Mouse (Mus musculus): ENCODE measurements around the gene Dnah2. TPM values are rescaled to one million over a fixed set of nuclear protein-coding genes. Genes with fewer than 3 reads are reported as not detected.
"Not testable (repeated sequence)": the region's sequence is repeated elsewhere in the genome, so short reads cannot be mapped to it uniquely, and the experiment has no call there.

Dnah2 gene
- polyA plus RNA-seq, 1 experiment from 2014 or later = 2.7 TPM

DNA sequence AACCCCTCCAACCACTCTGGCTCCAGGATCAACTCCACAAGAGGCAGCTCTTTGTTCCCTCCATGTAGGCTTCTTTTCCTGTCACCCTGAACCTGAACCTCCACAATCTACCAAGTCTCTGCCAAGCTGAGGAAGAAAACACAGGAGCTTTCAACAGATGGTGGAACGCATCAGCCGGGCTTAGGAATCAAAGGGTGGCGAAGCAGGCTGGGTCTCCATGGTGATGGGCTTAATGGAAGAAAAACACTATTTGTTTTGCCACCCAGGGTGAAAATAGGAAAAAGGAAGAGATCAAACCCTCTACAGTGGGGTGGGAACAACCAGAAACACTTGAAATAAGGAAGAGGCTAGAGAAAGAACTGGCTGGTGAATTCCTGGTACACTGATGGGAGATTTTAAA is 5.3 kb downstream of the Dnah2 start:
- no peak overlapping the region for H3K4me3 ChIP-seq
- H3K9ac ChIP-seq (replicated peaks) = 0 out of 2 replicates have a peak overlapping the region, but pooled peaks have one; percentile 35
- 2% methylated on average over 3 of the region's 3 CpGs for WGBS
- no peak for ATAC-seq (replicated peaks)
- H3K27me3 ChIP-seq = no peaks in the 10 kb centered on the region
- peaks cover 56% of the 10 kb centered on the region for H3K4me1 ChIP-seq
- peak overlapping the region; percentile 21 for H3K4me2 ChIP-seq (replicated peaks)
- no peaks in the 10 kb centered on the region for H3K9me3 ChIP-seq
- peak overlapping the region; percentile 93 for H3K27ac ChIP-seq (replicated peaks)
- no peaks in the 10 kb centered on the region for H3K36me3 ChIP-seq

DNA sequence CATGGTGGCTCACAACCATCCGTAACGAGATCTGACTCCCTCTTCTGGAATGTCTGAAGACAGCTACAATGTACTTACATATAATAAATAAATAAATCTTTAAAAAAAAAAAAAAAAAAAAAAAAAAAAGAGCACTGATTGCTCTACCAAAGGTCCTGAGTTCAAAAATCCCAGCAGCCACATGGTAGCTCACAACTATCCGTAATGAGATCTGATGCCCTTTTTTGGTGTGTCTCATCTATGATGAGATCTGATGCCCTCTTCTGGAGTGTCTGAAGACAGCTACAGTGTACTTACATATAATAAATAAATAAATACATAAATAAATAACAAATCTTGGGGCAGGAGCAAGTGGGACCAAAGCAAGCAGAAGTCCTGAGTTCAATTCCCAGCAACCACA is 7.2 kb downstream of the Dnah2 start:
- H3K27me3 ChIP-seq; H3K9ac ChIP-seq (replicated peaks); H3K27ac ChIP-seq (replicated peaks); H3K4me3 ChIP-seq; H3K36me3 ChIP-seq; H3K9me3 ChIP-seq; ATAC-seq (replicated peaks); H3K4me2 ChIP-seq (replicated peaks): not testable (repeated sequence)
- 71% methylated on average over 1 of the region's 3 CpGs for WGBS
- H3K4me1 ChIP-seq = peaks cover 37% of the 10 kb centered on the region

DNA sequence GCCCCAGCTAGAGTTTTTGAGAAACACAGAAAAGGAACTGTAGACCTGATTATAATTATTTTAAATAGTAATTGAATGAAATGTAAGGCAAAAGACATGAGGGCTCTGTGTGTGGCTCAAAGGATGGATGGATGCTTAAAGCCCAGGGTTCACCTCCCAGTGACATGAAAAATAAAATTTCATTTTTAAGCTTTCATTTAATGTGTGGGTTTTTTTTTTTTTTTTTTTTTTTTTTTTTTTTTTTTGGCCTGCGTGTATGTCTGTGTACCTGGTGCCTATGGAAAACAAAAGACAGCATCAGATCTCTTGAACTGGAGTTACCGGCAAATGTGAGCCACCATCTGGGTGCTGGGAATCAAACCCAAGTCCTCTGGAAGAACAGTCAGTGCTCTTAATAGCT is 8.2 kb downstream of the Dnah2 start:
- no peaks in the 10 kb centered on the region for H3K36me3 ChIP-seq
- no peak overlapping the region for H3K9ac ChIP-seq (replicated peaks)
- H3K4me3 ChIP-seq = no peak overlapping the region
- ATAC-seq (replicated peaks) = no peak
- H3K4me1 ChIP-seq = peaks cover 27% of the 10 kb centered on the region
- WGBS = 88% methylated on average over 2 of the region's 2 CpGs
- no peak overlapping the region for H3K27ac ChIP-seq (replicated peaks)
- H3K4me2 ChIP-seq (replicated peaks) = no peak overlapping the region
- no peaks in the 10 kb centered on the region for H3K27me3 ChIP-seq
- no peaks in the 10 kb centered on the region for H3K9me3 ChIP-seq

DNA sequence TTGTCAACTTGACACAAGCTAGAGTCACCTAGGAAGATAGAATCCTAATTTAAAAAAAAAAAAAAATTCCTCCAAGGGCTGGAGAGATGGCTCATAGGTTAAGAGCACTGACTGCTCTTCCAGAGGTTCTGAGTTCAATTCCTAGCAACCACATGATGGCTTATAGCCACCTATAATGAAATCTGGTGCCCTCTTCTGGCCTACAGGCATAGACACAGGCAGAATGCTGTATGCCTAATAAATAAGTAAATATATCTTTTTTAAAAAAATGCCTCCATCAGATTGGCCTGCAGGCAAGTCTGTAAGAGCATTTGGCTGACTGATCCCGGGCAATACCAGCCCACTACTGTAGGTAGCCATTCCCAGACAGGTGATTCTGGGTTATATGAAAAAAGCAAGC is 13.9 kb downstream of the Dnah2 start:
- H3K27ac ChIP-seq (replicated peaks) = no peak overlapping the region
- H3K36me3 ChIP-seq = no peaks in the 10 kb centered on the region
- WGBS = 68% methylated on average over 1 of the region's 1 CpGs
- no peaks in the 10 kb centered on the region for H3K27me3 ChIP-seq
- H3K4me2 ChIP-seq (replicated peaks) = no peak overlapping the region
- no peak overlapping the region for H3K9ac ChIP-seq (replicated peaks)
- H3K9me3 ChIP-seq = no peaks in the 10 kb centered on the region
- no peak for ATAC-seq (replicated peaks)
- no peaks in the 10 kb centered on the region for H3K4me1 ChIP-seq
- H3K4me3 ChIP-seq = no peak overlapping the region

DNA sequence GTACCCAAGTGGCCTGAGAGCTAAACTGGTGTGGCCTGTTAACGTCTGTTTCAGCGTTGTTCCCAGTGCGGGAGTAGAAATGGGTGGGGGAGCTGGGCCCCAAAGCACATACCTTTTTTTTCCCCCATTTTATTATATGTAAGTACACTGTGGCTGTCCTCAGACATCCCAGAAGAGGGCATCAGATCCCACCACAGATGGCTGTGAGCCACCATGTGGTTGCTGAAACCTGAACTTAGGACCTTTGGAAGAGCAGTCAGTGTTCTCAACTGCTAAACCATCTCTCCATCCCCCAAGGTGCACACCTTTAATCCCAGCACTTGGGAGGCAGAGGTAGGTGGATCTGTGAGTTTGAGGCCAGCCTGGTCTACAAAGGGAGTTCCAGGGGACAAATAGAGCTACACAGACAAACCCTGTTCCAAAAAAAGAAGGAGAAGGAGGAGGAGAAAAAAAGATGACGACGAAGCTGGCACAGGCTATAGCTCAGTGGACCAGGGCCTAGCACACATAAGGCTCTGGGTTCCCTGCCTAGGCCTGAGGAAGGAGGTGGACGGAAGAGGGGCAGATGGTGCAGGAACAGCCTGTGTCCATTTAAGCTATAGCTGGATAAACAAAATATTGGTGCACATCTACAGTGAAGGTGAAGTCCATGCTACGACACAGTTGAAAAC is 16.3 kb downstream of the Dnah2 start:
- ATAC-seq (replicated peaks) = no peak
- 83% methylated on average over 7 of the region's 7 CpGs for WGBS
- Histone ChIP-seq H3K4me3 (no peak overlapping the region), H3K36me3 (no peaks in the 10 kb centered on the region), H3K9me3 (no peaks in the 10 kb centered on the region), H3K9ac (replicated peaks) (no peak overlapping the region), H3K4me2 (replicated peaks) (no peak overlapping the region), H3K27ac (replicated peaks) (no peak overlapping the region), H3K4me1 (peaks cover 6% of the 10 kb centered on the region), H3K27me3 (no peaks in the 10 kb centered on the region)

DNA sequence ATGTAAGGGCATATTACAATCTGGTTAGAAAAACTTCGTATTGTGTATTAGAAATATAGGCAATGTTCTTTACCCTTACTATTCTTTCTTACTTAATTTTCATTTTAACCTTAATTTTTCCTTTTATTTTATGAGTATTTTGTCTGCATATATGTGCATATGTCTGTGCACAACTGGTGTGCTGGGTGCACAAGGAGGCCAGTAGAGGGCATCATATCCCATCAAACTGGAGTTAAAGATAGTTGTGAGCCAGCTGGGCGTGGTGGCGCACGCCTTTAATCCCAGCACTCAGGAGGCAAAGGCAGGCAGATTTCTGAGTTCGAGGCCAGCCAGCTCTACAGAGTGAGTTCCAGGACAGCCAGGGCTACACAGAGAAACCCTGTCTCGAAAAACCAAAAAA is 18.2 kb downstream of the Dnah2 start:
- WGBS = 89% methylated on average over 6 of the region's 6 CpGs
- H3K27me3 ChIP-seq; ATAC-seq (replicated peaks); H3K9me3 ChIP-seq; H3K27ac ChIP-seq (replicated peaks); H3K4me3 ChIP-seq; H3K4me2 ChIP-seq (replicated peaks); H3K9ac ChIP-seq (replicated peaks); H3K36me3 ChIP-seq: not testable (repeated sequence)
- peaks cover 24% of the 10 kb centered on the region for H3K4me1 ChIP-seq

DNA sequence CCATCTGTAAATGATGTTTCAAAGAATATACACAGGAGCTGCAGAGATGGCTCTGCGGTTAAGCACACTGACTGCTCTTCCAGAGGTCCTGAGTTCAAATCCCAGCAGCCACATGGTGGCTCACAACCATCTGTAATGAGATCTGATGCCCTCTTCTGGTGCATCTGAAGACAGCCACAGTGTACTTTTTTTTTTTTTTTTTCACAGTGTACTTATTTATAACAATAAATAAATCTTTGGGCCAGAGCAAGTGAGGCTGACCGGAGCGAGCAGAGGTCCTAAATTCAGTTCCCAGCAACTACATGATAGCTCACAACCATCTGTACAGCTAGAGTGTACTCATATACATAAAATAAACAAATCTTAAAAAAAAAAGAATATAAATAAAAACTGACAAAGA is 18.6 kb downstream of the Dnah2 start:
- not testable (repeated sequence) for H3K27me3 ChIP-seq; H3K27ac ChIP-seq (replicated peaks); ATAC-seq (replicated peaks); H3K4me3 ChIP-seq; H3K9ac ChIP-seq (replicated peaks); H3K9me3 ChIP-seq; H3K36me3 ChIP-seq; H3K4me2 ChIP-seq (replicated peaks)
- H3K4me1 ChIP-seq = peaks cover 24% of the 10 kb centered on the region
- WGBS = 94% methylated on average over 3 of the region's 3 CpGs

DNA sequence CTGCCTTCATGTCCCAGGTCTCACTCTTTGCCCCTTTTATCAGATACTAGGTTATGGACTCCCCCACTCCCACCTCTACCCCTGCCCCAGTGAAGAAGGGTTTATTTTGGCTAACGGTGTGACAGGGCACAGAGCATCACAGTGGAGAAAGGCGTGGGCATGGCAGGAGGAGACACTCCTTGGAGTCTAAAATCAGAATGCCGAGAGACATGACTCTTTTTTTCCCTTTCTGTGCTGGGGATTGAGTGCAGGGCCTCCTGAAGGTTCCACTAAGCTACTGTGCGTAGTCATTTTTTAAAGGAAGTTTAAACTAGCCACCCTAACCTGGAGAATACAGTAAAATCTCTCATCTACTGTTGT is 20.9 kb downstream of the Dnah2 start:
- Histone ChIP-seq H3K27ac (replicated peaks) (peak overlapping the region; percentile 96), H3K4me1 (peaks cover 24% of the 10 kb centered on the region), H3K9ac (replicated peaks) (peak overlapping the region; percentile 52), H3K4me2 (replicated peaks) (peak overlapping the region; percentile 46), H3K36me3 (no peaks in the 10 kb centered on the region), H3K9me3 (no peaks in the 10 kb centered on the region), H3K27me3 (no peaks in the 10 kb centered on the region), H3K4me3 (no peak overlapping the region)
- WGBS = 57% methylated on average over 4 of the region's 4 CpGs
- ATAC-seq (replicated peaks) = peak; percentile 42

DNA sequence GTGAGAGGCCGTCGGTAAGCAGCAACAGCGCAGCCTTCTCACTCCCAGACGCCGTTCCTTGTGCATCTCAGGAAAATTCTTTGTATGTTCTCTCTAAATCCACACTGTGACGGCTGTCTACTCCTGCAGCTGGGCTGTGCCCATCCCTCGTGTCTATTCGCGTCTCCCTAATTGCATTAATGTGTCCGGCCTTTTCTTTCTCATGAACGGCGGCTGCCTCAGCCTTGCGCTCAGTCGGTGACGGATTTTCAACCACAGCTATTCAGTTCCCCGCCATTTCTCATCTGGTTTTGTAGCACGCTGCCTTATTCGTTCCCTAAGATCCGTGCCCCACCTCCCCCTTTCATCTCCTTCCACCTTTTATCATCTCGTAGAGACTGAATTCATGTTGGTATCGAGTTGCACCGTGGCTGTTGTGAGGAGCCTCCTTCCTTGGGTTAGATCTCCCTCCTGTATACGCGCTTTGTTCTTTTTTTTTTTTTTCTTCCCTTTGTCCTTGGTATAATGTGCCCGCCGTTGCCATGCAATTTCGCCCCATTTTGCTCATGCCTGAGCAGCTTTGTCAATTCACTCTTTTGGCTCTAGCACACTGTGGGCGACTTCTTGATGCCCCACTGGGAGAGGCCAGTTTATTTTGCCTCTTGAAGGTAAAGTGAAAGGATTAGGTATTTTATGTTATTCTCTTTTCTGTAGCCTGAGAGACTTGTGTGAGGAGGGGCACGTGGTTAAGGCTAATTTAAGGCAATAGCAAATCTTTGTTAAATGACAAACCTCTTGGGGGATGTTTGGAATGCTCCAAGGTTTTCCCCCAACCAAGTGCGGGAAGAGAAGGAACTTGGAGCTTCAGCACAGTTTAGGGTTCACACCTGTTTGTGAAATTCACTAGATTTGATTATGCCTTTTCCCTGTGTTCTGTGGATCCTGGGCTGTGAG is 21.5 kb downstream of the Dnah2 start:
- no peaks in the 10 kb centered on the region for H3K36me3 ChIP-seq
- peak overlapping the region; percentile 52 for H3K9ac ChIP-seq (replicated peaks)
- peak overlapping the region; percentile 46 for H3K4me2 ChIP-seq (replicated peaks)
- peak overlapping the region; percentile 23 for H3K4me3 ChIP-seq
- no peaks in the 10 kb centered on the region for H3K9me3 ChIP-seq
- peaks cover 24% of the 10 kb centered on the region for H3K4me1 ChIP-seq
- H3K27me3 ChIP-seq = no peaks in the 10 kb centered on the region
- H3K27ac ChIP-seq (replicated peaks) = peak overlapping the region; percentile 96
- under 1% methylated on average over 30 of the region's 30 CpGs for WGBS
- peak; percentile 81 for ATAC-seq (replicated peaks)

DNA sequence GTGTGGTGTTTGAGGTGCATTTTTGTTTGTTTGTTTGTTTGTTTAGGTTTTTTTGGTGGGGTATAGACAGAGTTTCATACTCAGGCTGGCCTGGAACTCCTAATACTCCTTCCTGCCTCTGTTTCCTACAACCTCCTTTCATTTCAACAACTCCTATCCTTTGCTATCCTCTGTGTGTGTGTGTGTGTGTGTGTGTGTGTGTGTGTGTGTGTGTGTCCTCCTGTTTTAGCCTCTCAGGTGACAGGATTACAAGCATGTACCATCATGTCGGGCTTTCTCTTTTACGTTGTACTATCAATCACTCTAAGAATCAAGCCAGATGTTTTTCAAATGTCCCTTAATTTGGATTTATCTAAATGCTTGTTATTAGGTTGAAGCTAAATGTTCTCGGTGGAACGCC is 22.3 kb downstream of the Dnah2 start:
- no peak for ATAC-seq (replicated peaks)
- peak overlapping the region; percentile 96 for H3K27ac ChIP-seq (replicated peaks)
- peak overlapping the region; percentile 46 for H3K4me2 ChIP-seq (replicated peaks)
- H3K27me3 ChIP-seq = no peaks in the 10 kb centered on the region
- 4% methylated on average over 4 of the region's 4 CpGs for WGBS
- no peaks in the 10 kb centered on the region for H3K9me3 ChIP-seq
- H3K4me3 ChIP-seq = peak overlapping the region; percentile 23
- H3K36me3 ChIP-seq = no peaks in the 10 kb centered on the region
- peaks cover 24% of the 10 kb centered on the region for H3K4me1 ChIP-seq
- H3K9ac ChIP-seq (replicated peaks) = peak overlapping the region; percentile 52

DNA sequence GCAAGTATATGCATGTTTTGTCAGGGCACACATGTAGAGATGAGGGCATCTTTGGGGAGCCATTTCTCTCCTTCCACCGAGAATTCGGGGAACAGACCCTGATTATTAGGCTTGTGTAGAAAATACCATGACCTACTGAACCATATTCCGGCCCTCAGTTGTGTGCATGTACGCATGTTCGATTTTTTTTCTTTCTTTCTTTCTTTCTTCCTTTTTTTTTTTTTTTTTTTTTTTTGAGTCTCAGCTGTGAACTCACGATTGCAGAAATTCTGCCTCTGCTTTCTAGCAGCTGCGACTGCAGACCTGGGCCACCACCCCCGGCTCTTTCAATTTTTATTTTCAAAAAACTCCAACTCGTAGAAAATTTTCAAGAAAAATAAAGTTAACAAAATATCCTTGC is 23.2 kb downstream of the Dnah2 start:
- Histone ChIP-seq H3K27me3 (no peaks in the 10 kb centered on the region), H3K4me3 (no peak overlapping the region), H3K27ac (replicated peaks) (peak overlapping the region; percentile 96), H3K9me3 (no peaks in the 10 kb centered on the region), H3K9ac (replicated peaks) (no peak overlapping the region), H3K4me1 (peaks cover 24% of the 10 kb centered on the region), H3K4me2 (replicated peaks) (no peak overlapping the region), H3K36me3 (no peaks in the 10 kb centered on the region)
- no peak for ATAC-seq (replicated peaks)
- 78% methylated on average over 9 of the region's 9 CpGs for WGBS

DNA sequence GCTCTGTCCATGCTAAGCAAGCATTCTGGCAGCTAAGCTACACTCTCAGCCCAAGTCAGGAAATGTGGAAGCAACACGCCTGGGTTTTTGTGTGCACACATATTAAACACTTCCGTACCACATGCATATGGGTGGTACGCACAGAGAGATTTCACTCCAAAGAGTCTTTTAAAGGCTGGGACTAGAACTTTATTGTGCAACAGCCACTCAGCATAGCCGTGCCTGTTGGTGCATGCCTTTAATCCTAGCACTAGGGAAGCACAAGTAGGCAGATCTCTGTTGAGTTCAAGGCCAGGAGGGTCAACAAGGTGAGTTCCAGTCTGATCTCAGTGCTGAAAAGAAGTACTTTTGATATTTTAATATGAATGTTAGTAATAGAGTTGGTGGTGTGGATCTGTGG is 25.3 kb downstream of the Dnah2 start:
- ATAC-seq (replicated peaks) = no peak
- Histone ChIP-seq H3K27ac (replicated peaks) (no peak overlapping the region), H3K4me2 (replicated peaks) (no peak overlapping the region), H3K27me3 (no peaks in the 10 kb centered on the region), H3K4me1 (peaks cover 24% of the 10 kb centered on the region), H3K9ac (replicated peaks) (no peak overlapping the region), H3K4me3 (no peak overlapping the region), H3K9me3 (no peaks in the 10 kb centered on the region), H3K36me3 (no peaks in the 10 kb centered on the region)
- WGBS = 90% methylated on average over 4 of the region's 4 CpGs
